Mouse (Mus musculus): ENCODE measurements around the gene Gen1. TPM values are rescaled to one million over a fixed set of nuclear protein-coding genes. Genes with fewer than 3 reads are reported as not detected.

Gene Gen1
- total and polyA plus RNA-seq, 3 experiments: 13.3 to 70.2 (median 36.2) TPM

DNA sequence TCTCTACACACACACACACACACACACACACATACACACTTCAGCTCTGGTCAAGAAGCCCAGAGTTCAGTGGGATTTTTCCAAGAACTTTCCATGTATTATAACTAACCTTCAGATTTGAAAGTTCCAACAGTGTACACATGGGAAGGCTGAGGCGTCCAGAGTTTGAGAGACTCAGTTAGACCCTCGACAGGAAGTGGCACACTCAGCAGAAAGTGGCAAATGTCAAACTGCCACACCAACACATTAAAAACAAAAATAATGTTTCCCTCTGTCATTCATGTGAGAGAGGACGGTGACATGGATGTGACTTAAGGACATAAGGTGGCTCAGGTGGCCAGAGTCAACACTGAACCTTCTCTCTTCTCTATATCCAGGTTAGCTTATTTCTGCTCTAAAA, 55.2 kb downstream of the Gen1 start:
- Histone ChIP-seq H3K4me1 (ENCODE audit: insufficient read depth, low read depth, low read length) (no peaks in the 10 kb centered on the region), H3K27me3 (ENCODE audit: insufficient read depth, low read length) (peaks cover 7% of the 10 kb centered on the region; the same call in 1 of the 2 replicates), H3K9me3 (replicated peaks) (no peaks in the 10 kb centered on the region), H3K36me3 (replicated peaks) (no peaks in the 10 kb centered on the region), H3K4me3 (ENCODE audit: low read depth, low read length) (no peak overlapping the region)
- DNase-seq (ENCODE audit: low spot score) (no peak), ATAC-seq (ENCODE audit: extremely low read depth, insufficient number of reproducible peaks, low FRiP score, poor library complexity, severe bottlenecking) (no peak)
- no peak for TF ChIP-seq GATA2 (IDR thresholded peaks at IDR 0.05; ENCODE audit: borderline replicate concordance, low read depth, low read length)

DNA sequence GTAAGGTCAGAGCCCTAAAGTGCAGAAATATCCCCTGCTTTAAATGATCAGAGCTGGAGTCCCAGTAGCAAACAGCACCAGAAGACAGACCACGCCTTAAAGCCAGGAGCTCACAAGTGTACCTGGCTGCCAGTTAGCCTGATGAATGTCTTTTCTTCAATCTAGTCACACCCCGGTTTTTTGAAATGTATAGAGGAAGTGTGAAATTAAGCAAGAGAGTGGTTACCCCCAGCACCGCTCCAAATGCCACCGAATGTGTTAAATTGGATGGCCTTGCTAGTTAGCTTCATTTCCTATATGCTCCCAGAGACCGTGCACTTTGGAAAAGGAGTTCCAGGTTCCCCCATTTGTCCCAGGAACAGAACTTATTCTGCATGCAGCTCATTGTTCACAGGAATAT, 56.0 kb downstream of the Gen1 start:
- Histone ChIP-seq H3K36me3 (replicated peaks) (no peaks in the 10 kb centered on the region), H3K4me3 (ENCODE audit: low read depth, low read length) (no peak overlapping the region), H3K4me1 (ENCODE audit: insufficient read depth, low read depth, low read length) (no peaks in the 10 kb centered on the region), H3K27me3 (ENCODE audit: insufficient read depth, low read length) (peaks cover 7% of the 10 kb centered on the region; the same call in 1 of the 2 replicates), H3K9me3 (replicated peaks) (no peaks in the 10 kb centered on the region)
- DNase-seq (ENCODE audit: low spot score) (no peak), ATAC-seq (ENCODE audit: extremely low read depth, insufficient number of reproducible peaks, low FRiP score, poor library complexity, severe bottlenecking) (no peak)
- no peak for TF ChIP-seq POLR2AphosphoS5 (IDR thresholded peaks at IDR 0.05; ENCODE audit: insufficient replicate concordance, low read depth, low read length)
- TF ChIP-seq GATA1 (IDR thresholded peaks at IDR 0.05; ENCODE audit: borderline replicate concordance, low read length): no peak
- TF ChIP-seq GATA2 (IDR thresholded peaks at IDR 0.05; ENCODE audit: borderline replicate concordance, low read depth, low read length): no peak
- no peak for TF ChIP-seq CTCF (IDR thresholded peaks at IDR 0.05; ENCODE audit: low read depth, low read length)
- no peak for TF ChIP-seq TAL1 (conservative IDR thresholded peaks at IDR 0.05; ENCODE audit: low read depth, low read length)

GRCm38 (mm10) chr12:11208872-11209271, 56.7 kb downstream of the Gen1 start, which contains the start of gene Msgn1:
TSS of gene Msgn1 (minus strand) at chr12:11208972.
- H3K4me1 ChIP-seq (ENCODE audit: insufficient read depth, low read depth, low read length): no peaks in the 10 kb centered on the region
- no peak for ATAC-seq (ENCODE audit: extremely low read depth, insufficient number of reproducible peaks, low FRiP score, poor library complexity, severe bottlenecking)

GRCm38 (mm10) chr12:11206321-11206720, 59.3 kb downstream of the Gen1 start:
- no peak overlapping the region for H3K4me3 ChIP-seq (ENCODE audit: low read depth, low read length)
- H3K4me1 ChIP-seq (ENCODE audit: insufficient read depth, low read depth, low read length): no peaks in the 10 kb centered on the region
- H3K9me3 ChIP-seq (replicated peaks): no peaks in the 10 kb centered on the region
- no peak for TF ChIP-seq GATA1 (IDR thresholded peaks at IDR 0.05; ENCODE audit: borderline replicate concordance, low read length)
- TF ChIP-seq TAL1 (conservative IDR thresholded peaks at IDR 0.05; ENCODE audit: low read depth, low read length): no peak
- no peak for TF ChIP-seq CTCF (IDR thresholded peaks at IDR 0.05; ENCODE audit: low read depth, low read length)
- no peak for TF ChIP-seq GATA2 (IDR thresholded peaks at IDR 0.05; ENCODE audit: borderline replicate concordance, low read depth, low read length)
- TF ChIP-seq POLR2AphosphoS5 (IDR thresholded peaks at IDR 0.05; ENCODE audit: insufficient replicate concordance, low read depth, low read length): no peak
- DNase-seq (ENCODE audit: low spot score): no peak
- H3K36me3 ChIP-seq (replicated peaks): no peaks in the 10 kb centered on the region
- H3K27me3 ChIP-seq (ENCODE audit: insufficient read depth, low read length): peaks cover 7% of the 10 kb centered on the region; the same call in 1 of the 2 replicates
- no peak for ATAC-seq (ENCODE audit: extremely low read depth, insufficient number of reproducible peaks, low FRiP score, poor library complexity, severe bottlenecking)

More at GRCm38 (mm10) chr12:11208872-11209271, 56.7 kb downstream of the Gen1 start, which contains the start of gene Msgn1:
- DNase-seq (ENCODE audit: low spot score): no peak
- Histone ChIP-seq H3K27me3 (ENCODE audit: insufficient read depth, low read length) (peaks cover 7% of the 10 kb centered on the region; the same call in 1 of the 2 replicates), H3K36me3 (replicated peaks) (no peaks in the 10 kb centered on the region), H3K4me3 (ENCODE audit: low read depth, low read length) (no peak within 1 kb of the TSS), H3K9me3 (replicated peaks) (no peaks in the 10 kb centered on the region)
- TF ChIP-seq GATA2 (IDR thresholded peaks at IDR 0.05; ENCODE audit: borderline replicate concordance, low read depth, low read length) (no peak), GATA1 (IDR thresholded peaks at IDR 0.05; ENCODE audit: borderline replicate concordance, low read length) (no peak), CTCF (IDR thresholded peaks at IDR 0.05; ENCODE audit: low read depth, low read length) (no peak), POLR2AphosphoS5 (IDR thresholded peaks at IDR 0.05; ENCODE audit: insufficient replicate concordance, low read depth, low read length) (no peak), TAL1 (conservative IDR thresholded peaks at IDR 0.05; ENCODE audit: low read depth, low read length) (no peak)

DNA sequence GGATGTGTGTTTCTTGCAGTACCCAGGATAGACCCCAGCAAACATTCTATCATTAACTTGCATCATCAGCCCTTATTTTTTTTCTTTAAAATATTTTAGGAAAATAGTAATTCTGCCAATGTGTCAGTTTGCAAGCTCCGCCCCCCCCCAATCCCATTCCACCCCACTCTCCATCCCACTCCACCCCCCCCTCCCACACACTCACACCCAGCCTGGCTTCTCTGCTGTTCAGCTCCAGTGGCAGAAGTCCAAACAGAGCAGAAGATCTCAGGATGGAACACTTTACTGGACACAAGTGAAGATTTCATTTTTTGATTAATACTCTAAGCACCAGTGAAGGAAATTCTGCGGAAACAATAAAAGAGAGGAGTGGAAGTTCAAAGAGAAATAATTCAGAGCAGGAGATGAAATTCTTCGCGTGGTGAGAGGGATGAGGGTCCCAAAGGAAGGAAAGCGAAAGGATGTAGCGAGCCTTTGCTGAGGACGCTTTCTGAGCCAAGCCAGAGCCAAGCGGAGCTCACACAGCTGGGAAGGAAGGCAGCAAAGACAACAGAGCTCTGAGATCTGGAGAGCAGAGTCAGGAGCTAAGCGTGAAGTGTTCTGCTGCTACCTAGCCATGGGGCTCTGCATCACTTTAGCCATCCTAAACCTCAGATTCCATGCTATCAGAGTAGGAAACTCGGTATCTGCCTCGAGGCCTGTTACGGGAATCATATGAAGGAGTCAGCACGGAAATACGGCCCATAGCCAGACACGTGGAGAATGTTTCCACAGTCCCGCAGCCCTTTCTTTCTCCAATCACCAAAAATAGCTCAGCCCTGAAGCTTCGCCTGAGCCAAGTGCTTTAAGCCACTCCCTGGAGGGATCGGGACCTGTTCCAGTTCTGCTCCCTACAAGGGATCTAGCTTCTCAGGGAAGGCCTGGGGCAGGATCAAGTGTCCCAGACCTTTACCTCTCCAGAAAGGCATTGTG, 61.6 kb downstream of the Gen1 start:
- ATAC-seq (ENCODE audit: extremely low read depth, insufficient number of reproducible peaks, low FRiP score, poor library complexity, severe bottlenecking) (no peak), DNase-seq (ENCODE audit: low spot score) (no peak)
- no peaks in the 10 kb centered on the region for H3K9me3 ChIP-seq (replicated peaks)
- H3K4me3 ChIP-seq (ENCODE audit: low read depth, low read length): no peak overlapping the region
- H3K36me3 ChIP-seq (replicated peaks): no peaks in the 10 kb centered on the region
- peaks cover 7% of the 10 kb centered on the region; the same call in 1 of the 2 replicates for H3K27me3 ChIP-seq (ENCODE audit: insufficient read depth, low read length)
- no peak for TF ChIP-seq TAL1 (conservative IDR thresholded peaks at IDR 0.05; ENCODE audit: low read depth, low read length)
- no peak for TF ChIP-seq CTCF (IDR thresholded peaks at IDR 0.05; ENCODE audit: low read depth, low read length)
- no peak for TF ChIP-seq GATA1 (IDR thresholded peaks at IDR 0.05; ENCODE audit: borderline replicate concordance, low read length)
- no peak for TF ChIP-seq POLR2AphosphoS5 (IDR thresholded peaks at IDR 0.05; ENCODE audit: insufficient replicate concordance, low read depth, low read length)
- no peak for TF ChIP-seq GATA2 (IDR thresholded peaks at IDR 0.05; ENCODE audit: borderline replicate concordance, low read depth, low read length)
- no peaks in the 10 kb centered on the region for H3K4me1 ChIP-seq (ENCODE audit: insufficient read depth, low read depth, low read length)

- ATAC-seq (ENCODE audit: extremely low read depth, insufficient number of reproducible peaks, low FRiP score, poor library complexity, severe bottlenecking): no peak
- TF ChIP-seq POLR2AphosphoS5 (IDR thresholded peaks at IDR 0.05; ENCODE audit: insufficient replicate concordance, low read depth, low read length) (no peak), GATA1 (IDR thresholded peaks at IDR 0.05; ENCODE audit: borderline replicate concordance, low read length) (no peak), TAL1 (conservative IDR thresholded peaks at IDR 0.05; ENCODE audit: low read depth, low read length) (no peak)
- no peaks in the 10 kb centered on the region for H3K4me1 ChIP-seq (ENCODE audit: insufficient read depth, low read depth, low read length)
- H3K27me3 ChIP-seq (ENCODE audit: insufficient read depth, low read length): no peaks in the 10 kb centered on the region
- H3K4me3 ChIP-seq (ENCODE audit: low read depth, low read length): no peak overlapping the region
- DNase-seq (ENCODE audit: low spot score): no peak
- H3K36me3 ChIP-seq (replicated peaks): no peaks in the 10 kb centered on the region
- H3K9me3 ChIP-seq (replicated peaks): no peaks in the 10 kb centered on the region
These were observed 63.1 kb downstream of the Gen1 start for GRCm38 (mm10) chr12:11202476-11202875.
